Mouse (Mus musculus): ENCODE measurements around the gene Xpo6.

DNA sequence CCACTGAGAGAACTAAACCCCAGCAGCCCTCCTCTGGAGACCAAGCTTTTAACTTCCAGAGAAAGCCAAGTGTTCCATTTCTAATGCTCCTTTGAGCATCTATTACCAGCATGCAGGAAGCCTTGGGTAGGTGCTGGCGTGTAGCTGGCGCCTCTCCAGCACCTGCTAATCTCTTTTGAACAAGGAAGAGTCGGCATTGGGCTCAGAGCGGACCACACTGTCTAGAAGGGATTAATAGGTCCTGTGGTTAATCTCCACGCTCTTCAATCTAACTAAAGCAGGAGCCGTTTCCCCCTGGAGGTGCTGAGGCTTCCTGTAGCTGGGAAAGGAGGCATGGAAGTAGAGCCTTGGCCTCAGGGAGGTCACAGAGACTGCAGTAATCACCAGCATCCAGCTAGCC lies 145.7 kb downstream of the Xpo6 start:
- TF ChIP-seq CTCF (IDR thresholded peaks at IDR 0.05; ENCODE audit: extremely low read depth, insufficient read depth, insufficient read length, insufficient replicate concordance): no peak
- no peak for TF ChIP-seq POLR2A (IDR thresholded peaks at IDR 0.05; ENCODE audit: low read depth, low read length)

Data from spleen, adult 2 months (tissue).